Mouse (Mus musculus) adrenal gland, postnatal 25 days (tissue): ENCODE measurements around the gene 2310033P09Rik. TPM values are rescaled to one million over a fixed set of nuclear protein-coding genes. Genes with fewer than 3 reads are reported as not detected.

Source experiments
- DNase-seq: peaks from one replicate; pipeline ENCODE4 v3.0.0; 2021; ENCODE audit warnings: mixed read lengths
- total RNA-seq: library from RNA; stranded (reverse); gene quantifications from 2 replicates; pipeline ENCODE4 v1.2.3, GENCODE M21; 2021

The 2310033P09Rik gene
- total RNA-seq, 1 experiment from 2014 or later, result 36.6 TPM

- DNase-seq, result peak; percentile 75
These were observed 22.1 kb downstream of the 2310033P09Rik start for GRCm38 (mm10) chr11:59230144-59230760.

GRCm38 (mm10) chr11:59232797-59233196, 24.7 kb downstream of the 2310033P09Rik start:
- no peak for DNase-seq

- DNase-seq, result peak; percentile 77
These were observed 30.7 kb downstream of the 2310033P09Rik start for GRCm38 (mm10) chr11:59238525-59239427.

GRCm38 (mm10) chr11:59239428-59239785, 31.3 kb downstream of the 2310033P09Rik start:
- DNase-seq, result no peak

GRCm38 (mm10) chr11:59239796-59240195, 31.7 kb downstream of the 2310033P09Rik start:
- DNase-seq, result no peak

GRCm38 (mm10) chr11:59241841-59242240, 33.7 kb downstream of the 2310033P09Rik start:
- no peak for DNase-seq

- DNase-seq, result no peak
These were observed 35.7 kb downstream of the 2310033P09Rik start for GRCm38 (mm10) chr11:59243856-59244255.

GRCm38 (mm10) chr11:59248101-59248500, 40.0 kb downstream of the 2310033P09Rik start:
- DNase-seq, result no peak

GRCm38 (mm10) chr11:59259647-59260046, 51.5 kb downstream of the 2310033P09Rik start:
- DNase-seq, result no peak

Other genes with a start within 250 kb of the 2310033P09Rik start
- 30.0 and 30.1 TPM in 2 replicates for gene Trim11, start 230.2 kb upstream of the 2310033P09Rik start, total RNA-seq
- gene Obscn, start 71.9 kb upstream of the 2310033P09Rik start, total RNA-seq, result 0.95 and 1.0 TPM in 2 replicates
- 17.9 and 18.1 TPM in 2 replicates for gene Iba57, start 44.6 kb upstream of the 2310033P09Rik start, total RNA-seq
- 0.43 and 0.57 TPM in 2 replicates for gene Gjc2, start 25.1 kb upstream of the 2310033P09Rik start, total RNA-seq
- gene Guk1, start 16.1 kb upstream of the 2310033P09Rik start, total RNA-seq, result 49.2 and 54.6 TPM in 2 replicates
- 42.3 and 52.6 TPM in 2 replicates for gene Mrpl55, start 5.8 kb upstream of the 2310033P09Rik start, total RNA-seq
- gene Arf1, start 19.9 kb downstream of the 2310033P09Rik start, total RNA-seq, result 405 and 412 TPM in 2 replicates
- gene Wnt3a, start 82.4 kb downstream of the 2310033P09Rik start, total RNA-seq, result not detected in 2 replicates
- 1.00 and 1.1 TPM in 2 replicates for gene Wnt9a, start 98.6 kb downstream of the 2310033P09Rik start, total RNA-seq
- not detected in 2 replicates for gene Prss38, start 167.3 kb downstream of the 2310033P09Rik start, total RNA-seq
- 10.4 and 11.4 TPM in 2 replicates for gene Jmjd4, start 241.7 kb downstream of the 2310033P09Rik start, total RNA-seq
- 74.2 and 87.8 TPM in 2 replicates for gene Snap47, start 242.9 kb downstream of the 2310033P09Rik start, total RNA-seq